Mouse (Mus musculus) activated CD4-positive, CD25-positive, alpha-beta regulatory T cell, adult 9 weeks (primary cell): Measurements from ENCODE around the gene Hsbp1. TPM values are rescaled to one million over a fixed set of nuclear protein-coding genes. Genes with fewer than 3 reads are reported as not detected.

Source experiments
- polyA plus RNA-seq: library from polyadenylated mRNA; unstranded; fragments of 100-300 nt; shearing (Covaris generic); gene quantifications from one replicate; pipeline ENCODE4 v1.2.1, GENCODE M21; 2017

Hsbp1 gene
- polyA plus RNA-seq: 214 TPM

GRCm38 (mm10) chr8:119344190-119344856, at the start of gene Hsbp1:
TSS of gene Hsbp1 (plus strand) at chr8:119344488.

GRCm38 (mm10) chr8:119394524-119395026, 50.3 kb downstream of the Hsbp1 start, which contains the start of gene Mlycd:
TSS of gene Mlycd (plus strand) at chr8:119394878.

Other genes starting within 250 kb of the Hsbp1 start
- gene Mlycd, start 50.4 kb downstream of the Hsbp1 start, polyA plus RNA-seq: 2.0 TPM
- gene Osgin1, start 89.6 kb downstream of the Hsbp1 start, polyA plus RNA-seq: 24.3 TPM
- gene Necab2, start 102.2 kb downstream of the Hsbp1 start, polyA plus RNA-seq: not detected
- gene Slc38a8, start 157.2 kb downstream of the Hsbp1 start, polyA plus RNA-seq: not detected
- gene Mbtps1, start 214.2 kb downstream of the Hsbp1 start, polyA plus RNA-seq: 110 TPM
- 104 TPM for gene Hsdl1, start 230.7 kb downstream of the Hsbp1 start, polyA plus RNA-seq
- not detected for gene Dnaaf1, start 230.7 kb downstream of the Hsbp1 start, polyA plus RNA-seq